ENCODE assay signal across 19 mouse cellular contexts in the genomic region with DNA sequence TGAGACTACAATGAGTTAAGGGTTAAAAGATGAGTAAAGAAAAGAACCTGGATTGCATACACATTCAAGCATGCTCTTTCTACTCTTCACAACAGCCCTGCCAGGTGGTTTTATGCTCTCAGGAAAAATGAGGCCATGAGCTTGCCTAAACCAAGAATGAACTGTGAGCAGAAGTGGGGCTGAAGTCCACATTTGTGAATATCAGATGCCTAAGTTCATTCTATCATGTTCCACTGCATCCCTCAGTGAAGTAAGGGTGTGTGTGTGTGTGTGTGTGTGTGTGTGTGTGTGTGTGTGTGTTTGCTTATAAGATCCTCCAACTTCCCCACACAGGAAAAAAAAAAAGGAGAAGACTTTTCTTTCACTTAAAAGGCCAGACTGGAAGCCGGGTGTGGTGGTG.
"Had no signal": no experiment of that assay in that cellular context is flagged by ENCODE, and none has a peak within 500 bp of the region (broad histone marks: within the 10 kb centered on the region; RNA-seq: fewer than 3 reads in every experiment).

No protein-coding gene starts in this region.

- H3K4me1 ChIP-seq: midbrain, embryonic 13.5 days; neural tube, embryonic 13.5 days; neural tube, embryonic 15.5 days had no signal

- H3K9me3 ChIP-seq: megakaryocyte, embryonic 14.5 days; midbrain, embryonic 13.5 days; neural tube, embryonic 13.5 days; neural tube, embryonic 15.5 days had no signal

- DNase-seq: lung, adult 18-20 months; lung, embryonic 14.5 days; lung, postnatal 10 days; lung, postnatal 4 days; retina, postnatal 1 day; right cerebral cortex, adult 18-20 months; right cerebral cortex, postnatal 25 days; right cerebral cortex, postnatal 4 days; spleen, adult 18-20 months; thymus, adult 18-20 months; thymus, postnatal 36 days had no signal

- H3K27ac ChIP-seq: liver, embryonic 14.5 days; midbrain, embryonic 13.5 days; neural tube, embryonic 13.5 days; neural tube, embryonic 15.5 days had no signal

- H3K4me3 ChIP-seq: megakaryocyte, embryonic 14.5 days; midbrain, embryonic 13.5 days; myocyte; neural tube, embryonic 13.5 days; neural tube, embryonic 15.5 days had no signal

- H3K4me2 ChIP-seq: lung, embryonic 14.5 days; midbrain, embryonic 11.5 days; midbrain, embryonic 13.5 days; neural tube, embryonic 13.5 days; neural tube, embryonic 15.5 days had no signal

- H3K9ac ChIP-seq: liver, embryonic 14.5 days; lung, embryonic 14.5 days; midbrain, embryonic 13.5 days; neural tube, embryonic 13.5 days; neural tube, embryonic 15.5 days had no signal

- H3K36me3 ChIP-seq: midbrain, embryonic 13.5 days; neural tube, embryonic 13.5 days; neural tube, embryonic 15.5 days had no signal

- H3K27me3 ChIP-seq: megakaryocyte, embryonic 14.5 days had no signal

- ATAC-seq: midbrain, embryonic 13.5 days; midbrain, embryonic 16.5 days had no signal
